Mouse (Mus musculus): ENCODE data around the gene Cers6.

DNA sequence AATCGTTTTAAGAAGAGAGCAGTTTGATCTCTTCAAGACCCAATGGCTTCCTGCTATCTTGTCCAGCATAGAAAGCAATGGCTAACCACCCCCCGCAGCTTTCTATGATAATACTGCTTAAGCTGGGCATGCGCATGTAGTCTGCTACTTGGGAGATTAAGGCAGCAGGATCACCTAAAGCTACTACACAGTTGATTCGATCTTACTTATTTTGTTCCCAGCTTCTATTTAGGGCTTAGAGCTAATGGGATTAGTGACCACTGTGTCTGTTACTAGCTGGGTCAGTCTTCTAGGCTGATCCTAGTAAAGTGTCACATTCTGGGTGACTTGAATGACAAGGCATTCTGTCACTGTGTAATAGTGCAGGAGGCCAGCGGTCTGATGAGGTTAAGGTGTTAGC lies 289.6 kb downstream of the Cers6 start:
- TF ChIP-seq CTCF (IDR thresholded peaks at IDR 0.05; ENCODE audit: low read depth): no peak
- no peak for TF ChIP-seq EP300 (IDR thresholded peaks at IDR 0.05; ENCODE audit: low read depth)
